Mouse (Mus musculus) neutrophil, adult 83 days (primary cell): Measurements from ENCODE around the gene Jaml. TPM values are rescaled to one million over a fixed set of nuclear protein-coding genes. Genes with fewer than 3 reads are reported as not detected.

Source experiments
- total RNA-seq, 2 experiments: library from RNA; stranded (reverse); gene quantifications; one replicate each; pipeline ENCODE4 v1.2.4; 2023

Gene Jaml
- 100 to 1,000 TPM in 1 of 2 experiments, 10 to 100 TPM in 1; 97.6 to 103 TPM for total RNA-seq

GRCm38 (mm10) chr9:45079011-45079410 lies at the start of gene Jaml:
Gene Jaml (plus strand): TSS chr9:45079183.

GRCm38 (mm10) chr9:45039499-45039898 lies 39.5 kb upstream of the Jaml start, which contains the start of gene Mpzl2:
Gene Mpzl2 (plus strand): TSS chr9:45039799.

GRCm38 (mm10) chr9:45055082-45055713 lies 23.8 kb upstream of the Jaml start, which contains the start of gene Mpzl3:
Gene Mpzl3 (plus strand): TSS chr9:45055186.

GRCm38 (mm10) chr9:45117741-45118431 lies 38.9 kb downstream of the Jaml start, which contains the start of gene Scn2b:
Gene Scn2b (plus strand): TSS chr9:45117782.

GRCm38 (mm10) chr9:45138191-45139032 lies 59.4 kb downstream of the Jaml start, which contains the start of gene Scn4b:
Gene Scn4b (plus strand): TSS chr9:45138395.

Other genes with a start within 250 kb of the Jaml start
- 10 to 100 TPM; 38.1 to 46.8 TPM for gene Kmt2a, start 197.9 kb upstream of the Jaml start, total RNA-seq
- 100 to 1,000 TPM; 161 to 170 TPM for gene Atp5l, start 158.4 kb upstream of the Jaml start, total RNA-seq
- gene Ube4a, start 113.6 kb upstream of the Jaml start, total RNA-seq = 10 to 100 TPM; 69.0 to 81.5 TPM
- 1 to 10 TPM in 1 of 2 experiments, under 1 TPM in 1; 0.81 to 1.1 TPM for gene Cd3g, start 98.8 kb upstream of the Jaml start, total RNA-seq
- gene Cd3d, start 97.4 kb upstream of the Jaml start, total RNA-seq = 100 to 1,000 TPM; 108 to 125 TPM
- gene Cd3e, start 69.6 kb upstream of the Jaml start, total RNA-seq = 1 to 10 TPM in 1 of 2 experiments, under 1 TPM in 1; 0.86 to 1.1 TPM
- not detected for gene Mpzl2, start 39.4 kb upstream of the Jaml start, total RNA-seq
- 10 to 100 TPM in 1 of 2 experiments, 1 to 10 TPM in 1; 8.5 to 11.9 TPM for gene Mpzl3, start 24.0 kb upstream of the Jaml start, total RNA-seq
- gene Scn2b, start 38.6 kb downstream of the Jaml start, total RNA-seq = 1 to 10 TPM in 1 of 2 experiments, under 1 TPM in 1; 0.72 to 1.4 TPM
- under 1 TPM in 1 of 2 experiments, not detected in 1; 0.26 TPM for gene Scn4b, start 59.2 kb downstream of the Jaml start, total RNA-seq
- gene BC049352, start 102.8 kb downstream of the Jaml start, total RNA-seq = not detected
- gene Tmprss4, start 124.9 kb downstream of the Jaml start, total RNA-seq = not detected
- gene Il10ra, start 190.0 kb downstream of the Jaml start, total RNA-seq = 10 to 100 TPM; 54.8 to 69.1 TPM
- gene Tmprss13, start 239.9 kb downstream of the Jaml start, total RNA-seq = not detected